Mouse (Mus musculus): ENCODE data around the gene Ccdc163.
"Not testable (repeated sequence)": the region's sequence is repeated elsewhere in the genome, so short reads cannot be mapped to it uniquely, and the experiment has no call there.

GRCm38 (mm10) chr4:116674761-116675160 is 33.5 kb upstream of the Ccdc163 start:
- not testable (repeated sequence) for TF ChIP-seq MAFK (IDR thresholded peaks at IDR 0.05; ENCODE audit: insufficient read depth, low read depth, low read length); CHD2 (IDR thresholded peaks at IDR 0.05; ENCODE audit: low read depth, low read length); HCFC1 (IDR thresholded peaks at IDR 0.05; ENCODE audit: borderline replicate concordance, insufficient read depth, low read length)

Data from ES-E14 (cell line).